Mouse (Mus musculus) cortical plate, adult 2 months (tissue): ENCODE measurements around the gene Nr2e1.

Experiments
- CTCF ChIP-seq: fragments of 200-500 bp; IDR thresholded peaks from 2 replicates; pipeline ENCODE4 v1.5.1; 2011; ENCODE audit warnings: mild to moderate bottlenecking, control low read depth, low read length; ENCODE audit not compliant: insufficient read depth; ENCODE audit errors: extremely low read depth
- POLR2A ChIP-seq: fragments of 200-500 bp; IDR thresholded peaks from 2 replicates; pipeline ENCODE4 v1.6.1; 2011; ENCODE audit warnings: mild to moderate bottlenecking, low read length, control low read depth; ENCODE audit not compliant: insufficient read depth; ENCODE audit errors: extremely low read depth

GRCm38 (mm10) chr10:42580131-42580950, 3.1 kb downstream of the Nr2e1 start:
- TF ChIP-seq CTCF (no peak), POLR2A (no peak)
